Mouse (Mus musculus): Measurements from ENCODE around the gene Pdk4.

Pdk4 gene

DNA sequence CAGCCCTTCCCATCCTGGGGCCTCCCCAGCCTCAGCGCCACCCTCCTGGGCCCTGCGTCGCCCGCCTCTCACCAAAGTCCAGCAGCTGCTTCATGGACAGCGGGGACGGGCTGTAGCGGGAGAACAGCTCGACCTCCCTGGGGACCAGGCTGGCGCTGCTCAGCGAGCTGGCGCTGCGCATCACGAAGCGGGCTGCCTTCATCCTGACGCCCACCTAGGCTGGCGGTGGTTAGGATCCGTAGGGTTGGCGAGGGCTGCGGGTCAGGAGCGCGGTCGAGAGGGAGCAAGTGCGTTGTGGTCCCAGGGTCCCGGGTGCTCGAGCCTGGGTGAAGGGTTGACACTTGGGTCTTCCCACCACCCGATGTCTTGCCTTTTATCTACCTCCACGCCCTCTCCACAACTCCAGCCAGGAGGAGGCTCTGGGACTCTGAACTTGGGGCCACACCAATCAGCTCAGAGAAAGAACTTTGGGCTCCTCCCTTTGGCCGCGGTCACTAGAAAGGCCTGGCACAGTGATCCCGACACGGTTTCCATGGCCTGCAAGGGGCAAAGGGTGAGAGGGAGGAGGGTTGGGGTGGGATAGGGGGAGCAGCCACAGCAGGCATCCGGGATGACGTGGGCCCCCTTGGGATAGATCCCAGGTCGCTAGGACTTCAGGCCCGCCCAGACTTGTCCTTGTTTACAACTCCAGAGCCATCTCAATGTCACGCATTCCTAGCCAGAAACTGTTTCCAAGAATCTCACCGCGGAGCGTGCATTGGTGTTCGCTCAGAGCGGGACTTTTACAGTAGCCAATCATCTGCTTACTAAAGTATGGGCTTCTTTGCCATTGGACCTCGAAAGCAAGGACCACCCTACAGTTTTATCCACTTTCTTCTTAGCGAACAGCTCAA lies at the start of gene Pdk4:
Pdk4 (minus strand) TSS at position 349 of the 893 bp plus-strand sequence.
- peak; percentile 80 for DNase-seq (ENCODE audit: low read depth, low spot score)

DNA sequence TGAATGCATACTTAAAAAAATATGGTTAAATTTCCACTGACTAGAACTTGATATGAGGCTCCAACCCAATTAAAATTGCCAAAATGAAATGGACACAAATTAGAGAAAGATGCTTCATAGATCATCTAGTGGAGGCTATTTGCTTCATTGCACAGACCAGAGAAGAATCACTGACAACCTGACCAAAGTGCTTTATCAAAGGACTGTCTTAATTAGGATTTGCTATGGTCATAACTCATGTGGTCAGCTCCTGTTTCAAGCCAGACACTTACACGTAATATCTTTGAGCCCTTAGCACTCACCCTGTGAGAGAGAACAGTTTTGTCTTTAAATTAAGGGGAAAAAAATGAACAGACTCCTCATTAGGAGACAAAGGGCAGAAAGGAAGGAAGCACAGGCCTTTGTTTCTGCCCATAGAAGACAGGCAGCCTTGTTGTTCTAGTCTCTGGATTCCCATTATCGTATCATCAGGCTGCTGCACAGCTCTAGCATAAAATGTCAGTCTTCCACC lies 41.8 kb upstream of the Pdk4 start:
- no peak for DNase-seq (ENCODE audit: low read depth, low spot score)

DNA sequence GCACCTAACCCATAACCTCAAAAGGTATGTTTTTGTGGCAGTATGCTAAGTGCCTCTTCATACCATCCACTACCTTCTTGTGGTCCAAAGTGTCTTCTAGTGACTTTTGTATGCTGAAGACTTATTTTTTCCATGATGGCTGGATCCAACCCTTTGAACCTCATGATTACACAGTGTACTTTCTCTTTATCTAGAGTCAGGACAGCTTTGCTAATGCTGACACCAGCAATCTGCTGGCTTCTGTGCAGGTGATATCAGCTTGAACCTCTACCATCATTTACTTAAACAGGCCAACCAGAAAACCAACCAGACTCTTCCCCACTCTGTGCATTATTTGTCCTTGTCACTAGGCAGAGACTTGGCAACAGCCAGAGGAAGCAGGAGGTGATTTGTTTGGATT lies 39.6 kb upstream of the Pdk4 start:
- no peak for DNase-seq (ENCODE audit: low read depth, low spot score)

DNA sequence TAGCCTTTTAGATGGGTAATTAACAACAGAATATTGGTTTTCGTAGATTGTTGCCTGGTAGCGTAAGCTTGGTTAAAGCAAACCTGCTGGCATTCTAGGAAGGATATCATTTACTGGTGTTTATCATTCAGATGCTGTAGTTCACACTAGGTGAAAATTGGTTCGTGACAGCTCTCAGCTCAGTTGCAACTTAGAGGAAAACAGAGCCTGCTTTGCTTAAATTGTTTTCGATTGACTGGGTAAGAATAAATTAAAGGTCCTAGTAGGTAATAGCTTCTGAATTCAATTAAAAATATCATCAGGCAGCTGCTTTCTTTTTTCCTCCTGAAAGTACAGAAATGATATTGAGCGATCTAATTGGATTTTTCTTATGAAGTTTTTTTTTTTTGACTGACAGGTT lies 21.0 kb upstream of the Pdk4 start:
- no peak for DNase-seq (ENCODE audit: low read depth, low spot score)

DNA sequence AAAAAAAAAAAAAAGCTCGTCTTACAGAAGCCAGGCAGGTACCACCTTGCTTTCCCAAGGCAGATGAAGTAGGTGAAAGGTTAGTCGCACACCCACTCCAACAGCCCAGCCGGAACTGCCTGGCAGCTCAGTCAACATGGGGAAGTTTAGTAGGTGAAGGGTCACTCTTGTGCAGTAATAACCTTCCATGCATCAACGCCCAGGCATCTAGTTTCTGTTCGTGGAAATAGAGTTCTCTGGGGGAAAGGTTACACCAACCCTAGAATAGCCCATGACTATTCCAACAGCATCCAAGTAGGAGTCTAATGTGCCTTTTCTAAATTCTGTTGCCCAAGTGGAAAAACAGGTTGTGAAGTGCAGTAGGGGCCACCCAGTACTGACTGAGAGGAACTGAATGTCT lies 13.6 kb upstream of the Pdk4 start:
- DNase-seq (ENCODE audit: low read depth, low spot score), result no peak

DNA sequence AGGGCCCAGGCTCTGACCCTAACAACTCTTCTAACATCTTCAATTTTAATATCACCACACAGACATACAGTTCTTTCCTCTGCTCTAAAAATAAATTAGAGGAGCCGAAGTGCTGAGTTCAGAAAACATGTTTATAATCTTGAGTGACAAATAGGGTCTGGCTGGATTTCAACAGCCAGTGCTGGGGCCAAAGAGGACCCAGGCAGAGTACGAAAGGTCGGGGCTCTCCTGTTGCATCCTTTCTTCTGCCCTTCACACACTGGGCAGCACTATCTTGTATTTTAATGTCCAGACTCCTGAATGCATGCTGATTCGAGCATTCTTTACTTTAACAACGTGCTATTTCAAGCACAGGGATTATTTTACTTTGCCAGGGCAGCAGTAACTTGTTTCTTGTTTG lies 13.2 kb upstream of the Pdk4 start:
- DNase-seq (ENCODE audit: low read depth, low spot score), result no peak

DNA sequence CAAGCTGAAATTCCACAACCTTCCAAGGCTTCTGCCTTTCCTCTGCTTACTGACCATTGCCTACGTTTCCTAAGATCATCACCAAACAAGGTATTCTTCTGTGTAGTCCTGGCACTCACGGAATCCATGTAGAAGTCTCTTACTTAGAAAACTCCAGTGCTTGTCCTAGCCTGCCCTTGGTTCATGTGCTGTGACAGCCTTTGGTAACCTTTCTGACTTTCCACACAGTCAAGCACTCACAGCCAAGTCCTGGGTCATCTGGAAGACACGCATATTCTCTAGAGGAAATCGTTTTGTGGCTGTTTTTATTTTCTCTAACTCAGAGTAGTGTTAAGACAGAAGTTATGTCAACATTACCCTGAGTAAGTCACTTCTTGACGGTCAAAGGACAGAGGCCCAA lies 11.7 kb upstream of the Pdk4 start:
- DNase-seq (ENCODE audit: low read depth, low spot score), result no peak

DNA sequence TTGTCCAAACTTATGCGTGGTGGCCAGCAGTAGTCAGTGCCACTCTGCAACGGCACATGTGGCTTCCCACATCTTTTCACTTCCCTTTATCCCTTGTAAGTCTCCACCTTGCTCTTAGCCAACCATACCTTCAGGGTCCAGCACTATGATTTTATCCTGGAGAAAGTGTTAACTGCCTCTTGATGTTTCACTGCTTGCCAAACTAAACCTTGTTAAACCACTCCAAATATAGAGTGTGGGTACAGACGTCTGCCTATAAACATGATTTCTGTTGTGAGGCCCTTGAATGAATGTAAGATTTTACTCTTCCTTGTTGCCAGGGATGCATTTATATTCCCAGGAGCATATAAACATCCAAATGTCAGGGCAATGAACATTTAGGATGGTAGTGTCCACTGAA lies 10.2 kb upstream of the Pdk4 start:
- DNase-seq (ENCODE audit: low read depth, low spot score), result no peak

DNA sequence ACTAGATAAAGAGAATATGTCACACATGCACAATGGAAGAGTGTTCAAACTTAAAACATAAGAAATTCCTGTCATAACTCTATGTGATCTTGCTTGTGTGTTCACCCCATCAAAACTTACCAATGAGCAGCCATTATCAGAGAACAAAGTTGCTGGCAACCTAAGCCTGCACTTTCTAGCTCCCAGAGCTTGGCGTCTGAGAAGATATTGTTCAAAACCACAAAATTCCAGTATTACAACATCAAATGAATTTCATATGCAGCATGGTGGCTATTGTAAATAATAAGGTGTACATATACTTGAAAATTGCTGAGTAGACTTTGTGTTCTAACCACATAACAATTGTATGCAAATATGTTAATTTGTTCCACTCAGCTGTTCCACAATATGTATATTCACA lies 6.7 kb upstream of the Pdk4 start:
- no peak for DNase-seq (ENCODE audit: low read depth, low spot score)

DNA sequence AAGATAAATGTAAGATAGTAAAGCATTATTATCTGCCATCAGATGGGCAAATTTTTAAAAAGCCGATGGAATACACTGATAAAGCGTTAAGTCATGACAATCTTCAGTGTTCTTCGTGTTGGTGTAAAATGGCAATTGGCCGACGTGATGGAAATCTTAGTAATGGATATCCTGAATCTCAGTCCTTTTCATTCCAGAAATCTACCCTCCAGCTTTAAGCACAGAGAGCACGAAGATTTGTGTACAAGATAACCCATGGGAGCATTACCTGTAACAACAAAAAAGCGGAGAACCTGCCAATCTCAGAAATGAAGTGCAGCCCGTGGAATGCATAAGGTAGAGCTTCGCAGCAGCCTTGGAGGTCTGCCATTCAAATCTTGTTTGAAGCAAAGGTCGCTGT lies 5.4 kb upstream of the Pdk4 start:
- DNase-seq (ENCODE audit: low read depth, low spot score), result no peak

DNA sequence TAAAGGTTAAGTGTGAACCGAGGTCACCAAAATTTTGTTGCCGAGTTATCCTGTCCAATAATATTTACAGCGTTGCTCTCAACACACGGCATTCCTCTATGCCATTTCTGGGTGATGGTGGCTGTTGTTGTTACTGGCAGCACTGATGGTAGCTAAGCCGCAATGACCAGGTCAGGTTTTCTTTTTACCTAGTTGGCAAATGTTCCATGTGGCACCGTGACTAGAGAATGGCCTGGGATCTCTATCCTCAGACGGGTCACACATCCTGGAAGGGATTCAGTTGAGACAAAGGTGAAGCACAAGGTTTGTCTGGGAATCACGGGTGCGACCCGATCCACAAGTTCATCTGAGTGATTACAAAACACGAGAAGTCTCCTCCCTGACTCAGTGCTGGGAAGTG lies 2.6 kb upstream of the Pdk4 start:
- DNase-seq (ENCODE audit: low read depth, low spot score), result no peak

DNA sequence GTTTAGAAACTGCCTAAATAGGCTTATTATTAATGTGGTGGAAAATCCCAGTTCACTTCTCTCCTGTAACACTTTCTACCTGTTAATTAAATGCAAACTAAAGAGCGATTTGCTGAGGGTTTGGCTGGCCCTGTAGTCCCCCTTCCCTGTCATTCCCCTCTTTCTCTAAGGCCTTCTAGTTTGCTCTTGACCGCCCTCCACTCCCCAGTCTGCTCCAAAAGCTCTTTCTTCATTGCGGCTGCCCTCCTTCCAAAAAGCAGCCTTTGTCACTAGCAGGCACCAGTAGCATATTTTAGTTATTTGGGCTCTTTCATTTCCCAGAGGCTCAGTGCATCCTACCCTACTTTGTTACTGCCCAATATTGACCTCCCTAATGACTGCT lies 736 bp upstream of the Pdk4 start:
- DNase-seq (ENCODE audit: low read depth, low spot score), result no peak

DNA sequence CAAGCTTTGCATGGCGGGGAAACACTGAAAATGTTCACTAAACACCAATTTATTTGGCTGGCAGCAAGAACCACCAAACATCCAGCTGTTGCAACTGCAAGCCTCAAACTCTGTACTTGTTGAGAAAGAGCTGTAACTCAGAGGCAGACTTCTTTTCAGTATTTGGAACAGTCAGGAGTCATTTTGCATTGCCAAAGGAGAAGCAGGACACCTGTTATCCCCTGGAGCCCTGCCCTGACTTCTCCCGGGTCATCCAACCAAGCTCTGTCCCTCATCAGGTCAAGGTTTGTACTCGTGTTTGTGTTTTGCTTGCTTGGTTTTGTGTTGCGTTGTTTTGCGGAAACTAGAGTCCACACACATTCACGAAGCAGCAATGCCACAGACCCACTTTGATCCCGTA lies 11.1 kb downstream of the Pdk4 start:
- no peak for DNase-seq (ENCODE audit: low read depth, low spot score)

DNA sequence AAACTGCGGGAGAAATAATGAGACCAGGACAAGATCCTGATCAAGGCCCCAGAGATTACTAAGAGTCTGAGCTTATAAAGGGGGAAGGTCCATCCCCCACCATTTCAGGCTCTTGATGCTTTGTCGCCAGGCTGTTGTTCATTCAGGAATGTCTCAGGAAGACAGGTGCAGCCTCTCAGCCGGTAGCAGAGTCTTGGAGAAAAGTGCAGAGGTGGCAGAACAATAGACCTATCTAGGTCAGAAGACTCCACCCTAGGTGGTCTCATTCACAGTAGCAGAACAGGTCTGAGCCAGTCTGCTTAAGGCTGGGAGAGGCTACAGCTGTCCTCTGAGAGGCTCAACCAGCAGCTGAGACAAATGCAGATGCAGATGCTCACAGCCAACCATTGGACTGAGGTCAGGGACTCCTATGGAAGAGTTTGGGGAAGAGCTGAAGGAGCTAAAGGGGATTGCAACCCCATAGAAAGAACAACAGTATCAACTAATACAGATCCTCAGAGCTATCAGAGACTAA lies 13.8 kb downstream of the Pdk4 start:
- DNase-seq (ENCODE audit: low read depth, low spot score), result peak; percentile 52

DNA sequence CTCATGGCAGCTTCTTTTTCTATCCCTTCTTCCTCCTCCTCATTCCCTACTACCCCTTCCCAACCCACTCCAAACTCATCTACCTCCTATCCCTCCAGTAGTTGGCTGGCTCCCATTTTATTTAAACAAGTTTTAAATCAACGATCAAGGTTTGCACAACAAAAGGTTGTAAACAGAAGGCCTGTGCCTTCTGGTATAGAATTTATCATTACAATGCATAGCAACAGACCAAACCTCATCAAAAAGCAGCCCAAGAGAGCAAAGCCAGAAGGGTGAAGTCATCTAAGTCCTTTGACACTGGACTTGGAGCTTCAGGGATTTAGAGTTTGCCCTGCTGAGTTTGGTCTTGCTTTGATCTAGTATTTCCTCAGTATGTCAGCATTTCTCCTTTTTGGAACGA lies 15.0 kb downstream of the Pdk4 start:
- no peak for DNase-seq (ENCODE audit: low read depth, low spot score)

DNA sequence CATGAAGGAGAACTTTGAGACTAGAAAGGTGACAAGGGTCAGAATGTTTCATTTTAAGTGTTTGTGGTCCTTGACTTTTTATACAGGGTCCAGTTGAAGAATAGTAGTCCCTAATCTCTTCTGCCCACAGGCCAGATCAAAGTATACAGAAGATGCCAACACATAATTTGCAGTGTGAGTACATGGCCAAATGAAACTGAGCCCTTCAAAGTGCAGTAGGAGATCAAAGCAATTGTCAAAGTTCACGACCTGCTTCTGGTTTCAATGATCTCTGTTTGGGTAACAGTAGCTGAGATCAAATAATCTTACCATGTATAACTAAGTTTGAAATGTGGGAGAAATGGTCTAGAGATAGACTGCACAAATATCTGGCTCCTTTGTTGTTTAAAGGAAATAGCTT lies 22.1 kb downstream of the Pdk4 start:
- no peak for DNase-seq (ENCODE audit: low read depth, low spot score)

DNA sequence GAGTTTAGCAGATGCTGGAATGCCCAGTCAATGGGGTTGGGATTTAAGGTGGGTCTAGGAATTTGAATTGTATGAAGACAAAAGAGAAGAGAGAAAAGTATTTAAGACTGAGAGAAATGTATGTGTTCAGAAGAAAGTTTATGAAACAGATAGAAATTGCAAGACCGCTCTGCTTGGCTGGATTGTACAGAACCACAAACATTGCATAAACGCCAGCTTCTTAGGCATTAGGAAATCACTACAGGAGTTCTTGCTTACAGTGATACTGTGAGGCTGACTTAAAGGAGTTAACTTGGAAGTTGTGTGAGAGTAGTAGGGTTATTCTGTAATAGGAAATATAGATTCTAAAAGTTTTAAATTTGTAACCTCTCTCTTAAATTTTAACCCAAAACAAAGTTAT lies 23.4 kb downstream of the Pdk4 start:
- no peak for DNase-seq (ENCODE audit: low read depth, low spot score)

DNA sequence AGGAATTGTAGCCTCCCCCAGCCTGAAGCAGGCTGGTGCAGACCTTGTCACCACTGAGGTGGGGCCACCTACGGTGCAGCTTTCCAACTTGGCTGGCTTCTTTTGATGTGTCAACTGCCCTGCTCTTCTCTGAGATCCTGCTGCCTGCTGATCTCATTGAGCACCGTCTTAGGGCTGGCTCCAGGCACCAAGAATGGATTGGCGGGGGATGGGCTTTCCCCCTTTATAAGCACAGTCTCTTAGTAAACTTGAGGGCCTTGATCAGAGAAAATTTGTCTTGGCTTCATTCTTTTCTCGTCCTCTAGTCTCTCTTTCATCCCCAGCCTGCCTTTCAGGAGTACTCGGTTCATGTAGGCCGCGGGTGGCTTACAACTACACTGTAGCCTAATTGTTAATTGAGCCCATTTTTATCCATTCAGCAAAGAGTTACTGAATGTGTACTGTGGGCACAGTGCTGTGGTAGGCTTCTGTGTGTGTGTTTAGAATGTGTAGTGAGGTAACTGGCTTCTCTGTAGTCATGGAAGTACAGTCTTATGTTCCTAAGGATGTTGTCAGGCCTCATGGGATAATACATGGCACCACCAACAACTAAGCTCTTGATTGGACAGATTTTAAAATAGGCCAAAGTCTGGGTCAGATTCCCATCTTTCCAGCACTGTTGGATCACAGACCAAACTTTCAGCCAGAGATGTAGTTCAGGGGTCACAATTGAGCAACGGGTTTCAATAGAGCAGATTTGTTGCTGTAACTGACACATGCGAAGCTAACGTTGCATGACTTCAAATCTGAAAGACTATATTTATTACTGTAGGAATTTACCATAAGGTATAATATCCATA lies 25.4 kb downstream of the Pdk4 start:
- DNase-seq (ENCODE audit: low read depth, low spot score), result no peak

DNA sequence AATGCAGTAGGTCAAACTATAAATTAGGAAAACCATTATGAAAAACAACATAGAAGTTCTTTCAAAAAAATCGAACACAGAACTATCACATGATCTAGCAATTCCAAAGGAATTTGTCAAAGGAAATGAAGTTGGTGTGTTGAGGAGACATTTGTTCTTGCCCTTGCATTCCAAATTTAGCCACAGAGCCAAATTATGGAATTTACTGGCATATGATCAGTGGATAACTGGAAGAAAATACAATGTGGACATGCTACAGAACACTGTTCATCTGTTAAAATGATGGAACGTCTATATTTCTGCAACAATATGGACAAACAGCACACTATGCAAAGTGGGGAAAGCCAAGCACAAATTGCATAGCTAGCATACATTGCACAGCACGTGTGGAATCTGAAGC lies 40.3 kb downstream of the Pdk4 start:
- no peak for DNase-seq (ENCODE audit: low read depth, low spot score)

DNA sequence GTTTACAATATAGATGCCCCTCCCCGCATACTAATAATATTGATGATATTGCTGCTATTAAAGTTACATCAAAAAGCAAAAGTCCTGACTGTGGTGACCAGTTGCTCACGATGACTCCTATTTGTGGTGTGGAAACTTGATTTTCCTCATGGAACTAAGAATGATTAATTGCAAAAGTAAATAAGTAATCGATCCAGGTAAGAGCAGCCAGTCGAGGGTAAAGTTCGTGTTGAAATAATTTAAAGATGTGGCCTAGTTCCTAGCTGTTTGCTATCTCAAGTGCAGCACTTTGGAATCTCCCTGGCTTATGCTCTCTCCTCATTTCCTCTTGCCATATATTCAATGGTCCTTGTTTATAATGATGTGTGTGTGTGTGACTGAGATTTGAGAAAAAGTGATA lies 46.2 kb downstream of the Pdk4 start:
- DNase-seq (ENCODE audit: low read depth, low spot score), result no peak

DNA sequence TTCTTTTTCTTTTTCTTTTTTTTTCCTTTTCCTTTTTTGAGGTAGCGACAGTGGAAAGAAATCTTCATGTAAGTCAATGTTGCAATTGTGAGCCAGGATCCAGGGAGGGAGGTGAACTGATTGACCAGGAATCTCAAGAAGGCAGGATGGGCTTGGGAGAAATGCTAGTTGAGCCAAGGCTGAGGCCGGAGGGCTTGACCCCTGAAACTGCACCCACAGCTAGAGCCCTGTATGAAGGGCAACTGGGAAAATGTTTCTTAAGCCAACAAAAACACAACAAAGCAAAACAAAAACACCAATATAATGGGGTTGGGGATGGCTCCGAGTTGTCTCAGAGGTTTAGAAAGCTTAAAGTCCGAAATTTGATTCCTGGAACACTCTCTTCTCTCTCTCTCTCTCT lies 47.7 kb downstream of the Pdk4 start:
- DNase-seq (ENCODE audit: low read depth, low spot score), result no peak

DNA sequence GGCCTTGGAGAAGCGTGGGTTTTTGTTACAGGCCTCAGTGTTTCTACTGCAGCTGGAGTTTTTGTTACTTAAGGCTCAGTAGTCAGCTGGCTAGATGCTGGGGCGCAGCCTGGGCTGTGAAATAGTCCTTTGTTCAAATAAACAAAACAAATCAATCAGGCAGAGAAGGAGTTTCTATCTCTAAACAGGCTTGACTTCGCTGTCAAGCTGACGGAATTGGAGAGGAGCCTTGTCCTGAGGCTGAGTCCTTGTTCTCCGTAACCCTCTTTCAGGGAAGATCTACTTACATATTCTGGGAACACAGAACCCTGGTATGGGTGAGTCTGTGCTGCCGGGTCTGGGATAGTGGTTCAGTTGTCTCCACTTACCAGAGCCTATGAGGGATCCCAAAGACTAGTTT lies 48.6 kb downstream of the Pdk4 start:
- DNase-seq (ENCODE audit: low read depth, low spot score), result no peak

DNA sequence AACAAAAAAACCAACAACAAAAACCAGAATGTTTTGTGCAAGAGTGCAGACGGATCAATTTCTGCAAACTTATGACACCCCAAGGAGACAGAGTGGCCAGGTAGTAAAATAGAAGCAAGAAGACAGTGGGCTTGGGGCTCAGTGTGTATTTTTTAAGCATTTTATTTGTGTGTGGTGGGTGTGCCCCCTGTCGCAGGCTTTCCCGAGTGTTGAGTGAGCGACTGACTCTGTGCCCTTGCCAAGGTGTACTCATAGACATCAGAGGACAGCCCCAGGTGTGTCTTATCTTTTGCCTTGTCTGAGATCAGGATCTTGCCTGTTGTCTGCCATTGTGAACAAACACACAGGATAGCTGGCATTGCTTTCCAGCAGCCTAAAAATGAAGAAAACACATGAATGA lies 49.1 kb downstream of the Pdk4 start:
- DNase-seq (ENCODE audit: low read depth, low spot score), result no peak

All from WW6 (cell line).